Comparison of ENCODE assay signal across 24 mouse cellular contexts in the genomic region with DNA sequence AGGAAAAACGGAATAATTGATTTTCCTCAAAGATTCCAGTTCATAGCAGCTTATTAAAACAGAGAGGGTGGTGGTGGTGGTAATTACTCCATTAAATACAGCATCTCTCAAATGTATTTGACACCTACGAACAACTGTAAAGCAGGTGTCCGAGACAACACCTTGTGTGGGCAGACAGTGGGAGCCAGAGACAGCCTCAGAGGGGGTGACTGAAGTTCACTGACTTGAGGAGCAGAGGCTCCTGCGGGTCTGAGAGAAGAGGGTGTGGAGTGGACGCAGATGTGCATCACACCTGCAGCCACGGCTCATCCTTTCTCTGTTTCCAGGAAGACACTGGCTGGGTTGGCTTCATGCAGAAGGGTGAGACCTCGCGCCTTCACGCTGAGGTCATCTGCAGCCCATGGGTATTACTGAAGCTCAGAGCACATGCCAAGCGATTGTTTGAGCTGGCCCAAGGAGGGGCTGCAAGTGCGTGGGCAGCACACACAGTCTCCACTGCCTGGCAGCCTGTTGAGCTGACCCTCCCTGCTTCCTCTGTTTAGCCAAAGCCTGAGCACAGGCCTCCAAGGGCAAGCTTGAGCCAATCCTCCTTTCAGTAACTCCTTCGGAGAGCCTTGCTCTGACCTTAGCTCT.
DNase-seq lines count a peak whose midpoint lies in the region; ATAC-seq and TF ChIP-seq lines count a peak whose summit lies in the region.
"Had no signal": no experiment of that assay in that cellular context is flagged by ENCODE, and none has a peak within 500 bp of the region (broad histone marks: within the 10 kb centered on the region; RNA-seq: fewer than 3 reads in every experiment).

No protein-coding gene starts in this region.

- 0 out of 2 replicates have a peak, but pooled peaks cover under 1% of the 10 kb centered on the region for H3K36me3 ChIP-seq in kidney, embryonic 16.5 days (ENCODE audit: insufficient read depth, low read length)
- H3K36me3 ChIP-seq in midbrain, embryonic 14.5 days (ENCODE audit: control insufficient read depth, insufficient read depth, low read length): no peaks in the 10 kb centered on the region
- H3K36me3 ChIP-seq in midbrain, postnatal 0 days (ENCODE audit: insufficient read depth, low read length): no peaks in the 10 kb centered on the region
- peaks cover 62% of the 10 kb centered on the region for H3K36me3 ChIP-seq in limb, embryonic 15.5 days
- H3K36me3 ChIP-seq: heart, embryonic 12.5 days; liver, embryonic 13.5 days; midbrain, embryonic 13.5 days; neural tube, embryonic 12.5 days had no signal

- TF ChIP-seq CTCF in midbrain, postnatal 0 days (IDR thresholded peaks at IDR 0.05): no peak

- no peaks in the 10 kb centered on the region for H3K4me1 ChIP-seq in kidney, embryonic 16.5 days (ENCODE audit: insufficient read depth, low read length)
- H3K4me1 ChIP-seq in midbrain, embryonic 14.5 days (ENCODE audit: control insufficient read depth, insufficient read depth, low read length): peaks cover 15% of the 10 kb centered on the region; the same call in 1 of the 2 replicates
- H3K4me1 ChIP-seq in midbrain, postnatal 0 days (ENCODE audit: insufficient read depth, low read length): peaks cover 7% of the 10 kb centered on the region; the same call in 1 of the 2 replicates
- peaks cover 33% of the 10 kb centered on the region for H3K4me1 ChIP-seq in limb, embryonic 15.5 days
- H3K4me1 ChIP-seq: forebrain, embryonic 13.5 days had no signal

- WGBS in kidney, embryonic 16.5 days: 65% methylated on average over 12 of the region's 12 CpGs
- WGBS in midbrain, embryonic 14.5 days: 86% methylated on average over 12 of the region's 12 CpGs
- WGBS in midbrain, postnatal 0 days: 78% methylated on average over 12 of the region's 12 CpGs
- 55% methylated on average over 12 of the region's 12 CpGs for WGBS in limb, embryonic 15.5 days

- 0 out of 2 replicates have a peak, but pooled peaks have one; percentile 23 for ATAC-seq in kidney, embryonic 16.5 days (ENCODE audit: low FRiP score, low TSS enrichment)
- no peak for ATAC-seq in midbrain, embryonic 14.5 days (ENCODE audit: low FRiP score, low TSS enrichment)
- no peak for ATAC-seq in midbrain, postnatal 0 days (ENCODE audit: low FRiP score)
- ATAC-seq in limb, embryonic 15.5 days (ENCODE audit: insufficient number of reproducible peaks, low FRiP score, low TSS enrichment, low read depth): 0 out of 2 replicates have a peak, but pooled peaks have one; percentile 35
- ATAC-seq in inflammation-experienced regulatory T-cells, adult 6 months: no peak
- ATAC-seq: forebrain, embryonic 13.5 days; midbrain, embryonic 13.5 days; Patski had no signal

- DNase-seq in gastrocnemius, postnatal 25 days: peak; percentile 58
- DNase-seq in gastrocnemius, postnatal 10 days: no peak
- no peak for DNase-seq in kidney, adult 8-10 months
- DNase-seq in midbrain, embryonic 14.5 days: no peak
- DNase-seq in midbrain, postnatal 0 days (ENCODE audit: low spot score): no peak
- DNase-seq: adrenal gland, postnatal 10 days; cerebellum, adult 8-10 months; heart, adult 18-20 months; heart, postnatal 4 days; kidney, adult 11 months; liver, embryonic 13.5 days; right cerebral cortex, postnatal 4 days; thymus, postnatal 4 days had no signal

- no peaks in the 10 kb centered on the region for H3K9me3 ChIP-seq in kidney, embryonic 16.5 days (ENCODE audit: low read length)
- H3K9me3 ChIP-seq in midbrain, embryonic 14.5 days (ENCODE audit: control insufficient read depth, low read length): no peaks in the 10 kb centered on the region
- H3K9me3 ChIP-seq in midbrain, postnatal 0 days (ENCODE audit: low read length): no peaks in the 10 kb centered on the region
- H3K9me3 ChIP-seq in limb, embryonic 15.5 days: no peaks in the 10 kb centered on the region
- H3K9me3 ChIP-seq: forebrain, embryonic 13.5 days; heart, embryonic 12.5 days; kidney, embryonic 15.5 days; liver, embryonic 13.5 days; midbrain, embryonic 13.5 days; neural tube, embryonic 12.5 days had no signal

- H3K9ac ChIP-seq in kidney, embryonic 16.5 days (replicated peaks; ENCODE audit: low read length): no peak overlapping the region
- 0 out of 2 replicates have a peak overlapping the region, but pooled peaks have one; percentile 26 for H3K9ac ChIP-seq in midbrain, embryonic 14.5 days (replicated peaks; ENCODE audit: low read length)
- H3K9ac ChIP-seq in midbrain, postnatal 0 days (replicated peaks; ENCODE audit: low read length, poor library complexity, severe bottlenecking): no peak overlapping the region
- no peak overlapping the region for H3K9ac ChIP-seq in limb, embryonic 15.5 days
- H3K9ac ChIP-seq: forebrain, embryonic 13.5 days; heart, embryonic 12.5 days; kidney, embryonic 15.5 days; liver, embryonic 13.5 days; midbrain, embryonic 13.5 days; neural tube, embryonic 12.5 days had no signal

- H3K4me2 ChIP-seq in kidney, embryonic 16.5 days (replicated peaks; ENCODE audit: low read depth, low read length): no peak overlapping the region
- H3K4me2 ChIP-seq in midbrain, embryonic 14.5 days (ENCODE audit: low read length): no peak overlapping the region
- H3K4me2 ChIP-seq in midbrain, postnatal 0 days (ENCODE audit: low read depth, low read length, poor library complexity, severe bottlenecking): no peak overlapping the region
- no peak overlapping the region for H3K4me2 ChIP-seq in limb, embryonic 15.5 days
- H3K4me2 ChIP-seq: forebrain, embryonic 13.5 days; heart, embryonic 12.5 days; kidney, embryonic 15.5 days; liver, embryonic 13.5 days; midbrain, embryonic 13.5 days; neural tube, embryonic 12.5 days had no signal

- H3K27me3 ChIP-seq in kidney, embryonic 16.5 days (ENCODE audit: insufficient read depth, low read length): no peaks in the 10 kb centered on the region
- no peaks in the 10 kb centered on the region for H3K27me3 ChIP-seq in midbrain, embryonic 14.5 days (ENCODE audit: control insufficient read depth, insufficient read depth, low read length)
- no peaks in the 10 kb centered on the region; the same call in 1 of the 2 replicates for H3K27me3 ChIP-seq in midbrain, postnatal 0 days (ENCODE audit: insufficient read depth, low read length)
- H3K27me3 ChIP-seq in limb, embryonic 15.5 days: no peaks in the 10 kb centered on the region
- H3K27me3 ChIP-seq: forebrain, embryonic 13.5 days; heart, embryonic 12.5 days; kidney, embryonic 15.5 days; midbrain, embryonic 13.5 days; neural tube, embryonic 12.5 days; Patski had no signal

- no peak overlapping the region for H3K4me3 ChIP-seq in kidney, embryonic 16.5 days (ENCODE audit: low read length)
- H3K4me3 ChIP-seq in midbrain, embryonic 14.5 days (replicated peaks; ENCODE audit: low read depth, low read length): no peak overlapping the region
- no peak overlapping the region for H3K4me3 ChIP-seq in midbrain, postnatal 0 days (ENCODE audit: low read depth, low read length)
- H3K4me3 ChIP-seq in limb, embryonic 15.5 days: no peak overlapping the region
- H3K4me3 ChIP-seq: forebrain, embryonic 13.5 days; heart, embryonic 12.5 days; kidney, embryonic 15.5 days; layer of hippocampus, adult 2 months; liver, embryonic 13.5 days; midbrain, embryonic 13.5 days; myocyte; neural tube, embryonic 12.5 days had no signal

- no peak overlapping the region for H3K27ac ChIP-seq in kidney, embryonic 16.5 days (ENCODE audit: low read length)
- H3K27ac ChIP-seq in midbrain, embryonic 14.5 days (replicated peaks; ENCODE audit: low read depth, low read length): no peak overlapping the region
- H3K27ac ChIP-seq in midbrain, postnatal 0 days (ENCODE audit: low read depth, low read length): no peak overlapping the region
- H3K27ac ChIP-seq in limb, embryonic 15.5 days: peak overlapping the region; percentile 83
- H3K27ac ChIP-seq: forebrain, embryonic 13.5 days; kidney, embryonic 15.5 days; liver, embryonic 13.5 days; midbrain, embryonic 13.5 days; neural tube, embryonic 12.5 days had no signal

Comparison
In these comparisons a context has a peak if more than half of its experiments do, and no peak if none do; other contexts are left out.
1. ATAC-seq: peak in kidney, embryonic 16.5 days (single experiment) and limb, embryonic 15.5 days (single experiment); none in midbrain, embryonic 14.5 days (single experiment), midbrain, postnatal 0 days (single experiment) and inflammation-experienced regulatory T-cells, adult 6 months (single experiment).